Mouse (Mus musculus): ENCODE data around the gene Ruvbl2.

The Ruvbl2 gene

GRCm38 (mm10) chr7:45461326-45461725 lies 23.4 kb upstream of the Ruvbl2 start:
- no peak for DNase-seq (ENCODE audit: low spot score)

- peak; percentile 70 for DNase-seq (ENCODE audit: low spot score)
Measured at GRCm38 (mm10) chr7:45460860-45461314, 23.0 kb upstream of the Ruvbl2 start.

DNA sequence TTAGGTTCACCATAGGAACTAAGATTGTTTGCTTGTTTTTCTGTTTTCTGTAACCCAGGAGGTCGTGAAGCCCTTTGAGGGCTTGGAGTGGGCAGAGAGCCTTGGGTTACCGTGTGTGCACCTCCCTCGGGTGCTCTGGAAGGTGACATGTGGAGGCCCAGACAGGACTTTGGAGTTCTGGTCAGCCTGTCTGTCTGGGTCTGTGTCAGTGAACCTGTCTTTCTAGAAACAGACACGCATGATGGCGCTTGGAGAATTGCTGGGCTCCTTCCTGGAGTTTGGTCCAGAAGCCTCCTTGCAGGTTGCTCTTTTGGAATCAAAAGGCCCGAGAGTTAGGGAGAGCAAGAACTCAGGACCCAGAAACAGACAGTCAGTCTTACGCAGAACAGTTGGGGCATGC lies 22.5 kb upstream of the Ruvbl2 start:
- no peak for DNase-seq (ENCODE audit: low spot score)

DNA sequence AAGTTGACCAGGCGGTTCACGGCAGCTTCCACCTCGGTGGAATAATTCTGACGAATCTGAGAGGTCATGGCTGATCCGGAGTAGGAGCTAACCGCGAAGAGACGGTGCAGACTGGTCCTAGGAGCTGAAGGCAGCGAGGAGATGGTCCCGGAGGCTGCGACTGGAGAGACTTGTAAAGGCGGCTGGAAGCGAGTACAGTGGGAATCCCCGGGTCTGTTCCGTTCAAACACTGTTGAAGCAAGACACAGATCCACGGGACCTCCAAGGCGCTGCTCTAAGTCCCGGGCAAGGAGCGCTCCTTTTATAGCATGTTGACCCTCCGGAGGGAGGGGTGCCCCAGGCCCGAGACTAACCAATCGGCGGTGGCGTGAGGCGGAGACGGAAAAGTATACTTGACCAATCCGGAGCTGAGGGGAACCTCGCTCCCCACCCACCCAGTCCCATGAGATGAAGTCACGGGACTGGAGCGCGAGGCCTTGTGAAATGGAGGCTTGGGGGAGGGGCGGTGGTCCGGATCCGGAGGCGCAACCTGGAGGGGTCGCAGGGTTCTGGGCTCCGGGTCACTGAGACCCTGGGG lies 21.8 kb upstream of the Ruvbl2 start, which contains the start of gene Ftl1:
Ftl1 (minus strand) TSS at position 321 of the 577 bp plus-strand sequence.
- DNase-seq (ENCODE audit: low spot score): peak; percentile 81

DNA sequence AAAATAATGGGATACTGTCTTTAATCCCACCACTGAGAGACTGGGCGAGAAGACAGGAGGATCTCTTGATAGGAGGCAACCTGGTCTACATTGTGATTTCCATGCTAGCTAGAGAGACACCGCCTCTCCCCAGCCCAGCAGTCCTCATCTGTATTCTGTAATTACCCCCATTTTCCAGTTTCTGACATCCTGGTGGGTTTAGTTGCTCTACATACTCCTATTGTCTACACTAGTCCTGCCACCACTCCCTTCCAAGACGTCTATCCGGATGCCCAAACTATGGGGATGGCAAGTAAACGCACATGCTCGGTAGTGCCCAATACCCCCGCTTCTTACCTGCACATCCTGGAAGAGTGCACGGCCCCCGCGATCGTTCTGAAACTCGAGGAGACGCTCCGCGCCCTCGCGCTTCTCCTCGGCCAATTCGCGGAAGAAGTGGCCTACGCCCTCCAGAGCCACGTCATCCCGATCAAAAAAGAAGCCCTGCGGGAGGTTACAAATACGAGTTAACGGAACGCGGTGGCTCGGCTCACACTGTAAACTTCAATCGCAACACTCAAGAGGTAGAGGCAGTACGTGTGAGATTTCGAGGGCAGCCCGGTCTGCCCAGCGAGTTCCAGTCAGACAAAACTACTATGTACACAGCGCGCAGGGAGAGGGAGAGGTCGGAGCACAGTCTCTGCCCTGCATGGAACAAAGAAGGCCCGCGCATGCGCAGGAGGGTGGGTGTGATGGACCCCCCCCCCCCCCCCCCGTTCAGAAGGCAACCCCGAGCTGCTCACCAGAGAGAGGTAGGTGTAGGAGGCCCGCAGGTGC lies 21.1 kb upstream of the Ruvbl2 start:
- peak; percentile 69 for DNase-seq (ENCODE audit: low spot score)

DNA sequence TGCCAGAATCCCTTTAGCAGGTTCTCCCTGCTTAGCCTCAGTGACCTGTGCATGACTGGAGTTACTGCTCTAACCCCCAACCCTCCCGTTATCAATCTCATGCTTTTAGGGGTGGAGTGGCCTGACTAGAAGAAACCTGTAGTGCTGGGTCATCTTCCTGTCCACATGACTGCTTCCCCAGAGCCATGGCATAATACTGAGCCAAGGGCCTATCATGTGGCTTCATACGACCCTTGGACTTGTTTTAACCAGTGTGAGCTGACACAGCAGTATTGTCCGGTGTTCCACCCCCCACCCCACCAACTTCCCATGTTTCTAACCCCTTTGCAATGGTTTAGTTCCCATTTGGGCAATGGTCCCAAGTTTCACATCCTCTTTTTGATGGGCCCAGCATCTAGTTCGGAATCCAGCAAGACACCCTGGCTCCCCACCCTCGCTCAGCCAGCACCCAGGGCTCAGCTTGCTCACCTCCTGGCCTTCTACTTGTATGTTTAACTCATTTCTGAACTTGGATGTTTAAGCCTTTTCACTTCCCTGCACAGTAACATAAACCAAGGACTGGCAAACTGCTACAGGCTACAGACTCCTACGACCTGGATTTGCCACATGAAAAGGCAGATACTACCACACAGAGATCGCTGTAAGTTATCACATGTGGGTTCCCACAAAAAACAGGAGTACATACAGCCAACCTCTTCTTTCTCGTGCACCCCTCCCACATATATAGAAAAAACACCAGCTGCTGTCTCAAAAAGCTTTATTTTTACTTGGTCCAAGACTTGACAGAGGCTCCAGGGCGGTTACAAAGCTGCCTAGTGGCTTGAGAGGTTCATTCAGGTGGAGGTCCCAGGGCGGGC lies 19.5 kb upstream of the Ruvbl2 start:
- DNase-seq (ENCODE audit: low spot score): no peak

DNA sequence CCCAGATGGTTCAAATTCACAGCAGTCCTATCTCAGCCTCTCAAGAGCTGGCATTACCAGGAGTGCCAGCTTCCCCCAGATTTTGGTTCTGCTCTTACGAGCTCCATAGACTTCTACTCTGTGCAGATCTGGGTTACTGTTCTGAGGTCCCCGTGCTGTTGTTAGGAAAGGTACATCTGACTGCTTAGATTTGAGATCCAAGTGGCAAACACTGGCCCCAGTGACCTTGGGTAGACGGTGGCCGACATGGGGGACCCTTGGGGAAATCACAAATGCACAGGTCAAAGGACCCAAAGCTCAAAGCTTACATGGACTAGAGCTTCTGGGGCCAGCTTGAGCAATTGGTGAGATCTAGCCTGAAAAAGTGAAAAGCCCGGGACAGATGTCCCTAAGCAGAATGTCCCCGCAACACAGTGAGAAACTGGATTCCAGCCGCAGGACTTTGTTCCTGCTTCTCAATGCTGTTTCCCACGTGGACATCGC lies 18.9 kb upstream of the Ruvbl2 start:
- no peak for DNase-seq (ENCODE audit: low spot score)

DNA sequence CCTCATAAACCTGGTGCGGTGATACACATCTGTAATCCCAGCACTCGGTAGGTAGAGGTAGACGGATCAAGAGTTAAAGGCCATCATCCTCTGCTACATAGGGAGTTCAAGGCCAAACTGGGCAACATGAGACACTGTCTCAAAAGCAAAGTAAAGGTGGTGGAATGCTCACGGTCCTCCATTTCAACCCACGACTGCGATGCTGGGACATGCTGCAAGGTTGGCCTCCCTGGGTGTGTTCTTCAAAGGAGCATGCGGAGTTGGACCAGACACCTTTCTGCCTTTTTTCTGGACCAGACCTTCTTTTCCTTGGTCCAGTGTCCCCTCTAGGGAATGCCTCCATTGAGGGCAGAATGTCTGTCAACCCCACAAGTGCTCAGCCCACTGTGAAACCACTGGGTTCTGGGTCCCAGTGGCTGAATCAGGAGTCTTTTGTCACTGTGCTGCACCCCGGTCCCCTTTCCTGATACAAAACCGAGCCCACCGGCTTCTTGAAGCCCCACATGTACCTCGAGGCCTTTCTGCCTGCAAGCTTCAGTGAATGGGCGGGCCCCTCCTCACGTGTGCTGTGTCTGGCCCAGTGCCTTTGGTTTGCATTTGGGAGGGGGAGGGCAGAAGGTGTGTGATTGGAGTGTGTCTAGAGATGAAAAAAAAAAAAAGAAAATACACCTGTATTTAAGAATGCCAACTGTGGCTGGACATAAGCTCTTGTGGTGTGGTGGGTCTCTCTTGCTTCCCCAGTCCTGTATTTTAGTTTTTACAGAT lies 18.2 kb upstream of the Ruvbl2 start:
- DNase-seq (ENCODE audit: low spot score): no peak

- DNase-seq (ENCODE audit: low spot score): no peak
Measured at GRCm38 (mm10) chr7:45454971-45455370, 17.1 kb upstream of the Ruvbl2 start.

GRCm38 (mm10) chr7:45451344-45451982 lies 13.6 kb upstream of the Ruvbl2 start:
- peak; percentile 82 for DNase-seq (ENCODE audit: low spot score)

GRCm38 (mm10) chr7:45449974-45450373 lies 12.1 kb upstream of the Ruvbl2 start:
- no peak for DNase-seq (ENCODE audit: low spot score)

GRCm38 (mm10) chr7:45447325-45447990 lies 9.6 kb upstream of the Ruvbl2 start:
- no peak for DNase-seq (ENCODE audit: low spot score)

- DNase-seq (ENCODE audit: low spot score): no peak
Measured at GRCm38 (mm10) chr7:45446589-45446988, 8.7 kb upstream of the Ruvbl2 start.

GRCm38 (mm10) chr7:45443526-45444420 lies 5.9 kb upstream of the Ruvbl2 start:
- DNase-seq (ENCODE audit: low spot score): no peak

- DNase-seq (ENCODE audit: low spot score): no peak
Measured at GRCm38 (mm10) chr7:45437046-45437445, 850 bp downstream of the Ruvbl2 start.

- no peak for DNase-seq (ENCODE audit: low spot score)
Measured at GRCm38 (mm10) chr7:45436444-45436843, 1.5 kb downstream of the Ruvbl2 start.

GRCm38 (mm10) chr7:45435038-45435437 lies 2.9 kb downstream of the Ruvbl2 start:
- no peak for DNase-seq (ENCODE audit: low spot score)

DNA sequence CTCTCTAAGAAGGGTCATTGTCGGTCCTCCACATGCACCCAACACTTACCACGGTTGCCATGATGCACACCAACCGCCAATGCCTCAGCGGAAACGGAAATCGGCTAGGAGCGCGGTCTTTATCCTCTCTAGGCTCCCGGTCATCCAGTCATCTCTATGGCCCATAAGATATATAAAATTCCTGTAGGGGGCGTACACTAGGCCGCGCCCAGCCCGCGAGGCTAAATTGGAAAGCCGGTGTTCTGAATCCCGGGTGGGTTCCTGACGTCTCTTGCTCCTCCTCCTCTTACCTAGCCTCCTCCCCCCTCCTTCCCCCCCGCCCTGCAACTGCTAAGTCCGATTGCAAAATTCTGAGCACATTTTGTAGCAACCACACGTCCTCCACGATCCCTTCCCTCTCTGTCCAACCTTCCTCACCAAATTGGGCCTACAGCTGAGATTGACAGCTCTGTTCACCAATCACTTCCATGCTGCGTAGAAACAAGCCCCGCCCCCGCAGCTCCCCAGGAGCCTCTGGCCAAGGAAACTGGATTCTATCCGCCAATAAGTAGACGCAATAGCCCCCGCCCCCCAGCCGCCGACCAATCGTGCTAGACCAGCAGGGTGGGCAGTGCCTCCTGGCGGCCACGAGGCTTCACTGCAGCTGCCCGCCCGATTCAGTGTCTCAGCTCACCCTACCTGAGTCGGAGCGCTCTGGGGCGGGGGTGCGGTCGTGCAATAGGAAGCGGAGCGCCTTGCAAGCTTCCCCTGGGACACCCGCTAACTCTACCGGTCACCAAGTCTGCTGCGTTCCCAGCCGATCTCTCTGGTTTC lies 3.5 kb downstream of the Ruvbl2 start, which contains the start of gene Gys1:
Gys1 (plus strand) TSS at position 642 of the 813 bp plus-strand sequence.
- peak; percentile 99 for DNase-seq (ENCODE audit: low spot score)

DNA sequence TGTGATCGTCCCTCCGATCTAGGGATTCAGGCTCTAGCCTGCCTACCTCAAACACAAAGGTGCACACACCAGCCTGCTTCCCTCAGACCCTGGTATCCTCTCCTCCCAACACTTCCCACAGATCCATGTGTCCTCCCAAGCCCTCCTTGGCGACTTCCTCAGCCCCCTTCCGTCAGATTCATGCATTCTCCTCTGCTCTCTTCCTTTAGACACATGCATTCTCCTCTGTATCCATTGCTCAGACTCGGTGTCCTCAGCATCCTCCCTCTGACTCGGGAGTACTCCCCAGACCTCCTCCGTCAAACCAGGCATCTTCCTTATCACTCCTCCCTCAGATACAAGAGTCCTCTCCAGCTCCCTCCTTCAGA lies 4.1 kb downstream of the Ruvbl2 start:
- no peak for DNase-seq (ENCODE audit: low spot score)

Data from urinary bladder, postnatal 25 days (tissue).